Mouse (Mus musculus): ENCODE results near the gene Tex14.
"Not testable (repeated sequence)": the region's sequence is repeated elsewhere in the genome, so short reads cannot be mapped to it uniquely, and the experiment has no call there.

Tex14 gene

GRCm38 (mm10) chr11:87448476-87449199 is 43.8 kb downstream of the Tex14 start:
- peak; percentile 58 to 60 for DNase-seq (ENCODE audit: low spot score in 2 of 2)

GRCm38 (mm10) chr11:87449200-87449547 is 44.3 kb downstream of the Tex14 start:
- DNase-seq (ENCODE audit: low spot score in 2 of 2) = no peak

DNA sequence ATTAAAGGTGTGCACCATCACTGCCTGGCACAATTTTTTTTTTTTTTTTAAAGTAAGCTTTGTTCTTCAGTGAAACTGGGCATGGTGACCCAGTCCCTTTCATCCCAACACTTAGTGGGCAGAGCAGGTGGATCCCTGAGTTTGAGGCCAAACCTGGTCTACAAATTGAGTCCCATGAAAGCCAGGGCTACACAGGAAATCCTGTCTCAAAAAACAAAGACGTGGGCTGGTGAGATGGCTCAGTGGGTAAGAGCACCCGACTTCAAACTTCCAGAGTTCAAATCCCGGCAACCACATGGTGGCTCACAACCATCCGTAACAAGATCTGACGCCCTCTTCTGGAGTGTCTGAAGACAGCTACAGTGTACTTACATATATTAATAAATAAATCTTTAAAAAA is 45.0 kb downstream of the Tex14 start:
- DNase-seq (ENCODE audit: low spot score in 2 of 2) = not testable (repeated sequence)

- not testable (repeated sequence) for DNase-seq (ENCODE audit: low spot score in 2 of 2)
Observed at GRCm38 (mm10) chr11:87452779-87453178, 47.9 kb downstream of the Tex14 start.

DNA sequence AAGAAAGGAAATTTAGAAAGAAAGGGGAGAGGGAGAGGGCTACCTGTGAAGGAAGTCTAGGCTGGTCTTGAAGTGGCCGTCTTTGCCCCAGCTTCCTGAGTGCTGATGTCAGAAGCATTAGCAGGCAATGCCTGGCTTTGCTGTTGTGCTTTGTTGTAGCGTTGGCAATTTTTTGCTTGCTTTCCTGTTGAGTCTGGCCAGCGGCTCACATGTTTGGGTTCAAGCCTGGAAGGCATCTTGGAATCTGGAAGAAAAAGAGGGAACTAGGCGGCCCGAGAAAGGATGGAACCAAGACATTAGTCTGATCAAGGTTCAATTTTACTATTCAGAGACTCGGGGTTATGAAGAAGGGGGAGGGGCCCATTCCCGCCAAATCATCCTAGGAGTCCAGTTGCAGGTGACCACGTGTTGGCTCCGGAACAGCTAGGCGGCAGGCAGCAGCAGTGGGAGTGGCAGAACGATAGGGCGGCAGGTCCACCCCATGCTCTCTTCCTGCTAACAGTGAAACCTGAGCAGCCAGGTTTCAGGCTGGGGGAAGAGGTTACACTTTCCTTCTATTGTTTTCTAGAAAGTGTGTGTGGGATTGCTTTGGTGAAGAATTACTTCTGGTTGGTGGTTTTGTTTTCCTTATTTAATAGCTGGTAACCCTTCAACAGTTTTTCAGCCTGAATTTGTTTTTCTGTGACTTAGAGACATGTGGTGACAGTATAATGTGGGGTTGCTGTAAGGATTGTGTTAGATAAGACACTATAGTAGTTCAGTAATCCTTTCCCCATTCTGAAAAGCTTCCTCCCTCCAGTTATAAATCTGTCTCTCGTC is 48.6 kb downstream of the Tex14 start:
- DNase-seq (ENCODE audit: low spot score in 2 of 2) = peak in 1 of 2 experiments; percentile 30

GRCm38 (mm10) chr11:87454035-87454690 is 49.3 kb downstream of the Tex14 start:
- peak; percentile 27 to 60 for DNase-seq (ENCODE audit: low spot score in 2 of 2)

- no peak for DNase-seq (ENCODE audit: low spot score in 2 of 2)
Observed at GRCm38 (mm10) chr11:87455573-87455972, 50.7 kb downstream of the Tex14 start.

GRCm38 (mm10) chr11:87455984-87456383 is 51.1 kb downstream of the Tex14 start:
- DNase-seq (ENCODE audit: low spot score in 2 of 2) = no peak

GRCm38 (mm10) chr11:87460566-87460965 is 55.7 kb downstream of the Tex14 start:
- no peak for DNase-seq (ENCODE audit: low spot score in 2 of 2)

DNA sequence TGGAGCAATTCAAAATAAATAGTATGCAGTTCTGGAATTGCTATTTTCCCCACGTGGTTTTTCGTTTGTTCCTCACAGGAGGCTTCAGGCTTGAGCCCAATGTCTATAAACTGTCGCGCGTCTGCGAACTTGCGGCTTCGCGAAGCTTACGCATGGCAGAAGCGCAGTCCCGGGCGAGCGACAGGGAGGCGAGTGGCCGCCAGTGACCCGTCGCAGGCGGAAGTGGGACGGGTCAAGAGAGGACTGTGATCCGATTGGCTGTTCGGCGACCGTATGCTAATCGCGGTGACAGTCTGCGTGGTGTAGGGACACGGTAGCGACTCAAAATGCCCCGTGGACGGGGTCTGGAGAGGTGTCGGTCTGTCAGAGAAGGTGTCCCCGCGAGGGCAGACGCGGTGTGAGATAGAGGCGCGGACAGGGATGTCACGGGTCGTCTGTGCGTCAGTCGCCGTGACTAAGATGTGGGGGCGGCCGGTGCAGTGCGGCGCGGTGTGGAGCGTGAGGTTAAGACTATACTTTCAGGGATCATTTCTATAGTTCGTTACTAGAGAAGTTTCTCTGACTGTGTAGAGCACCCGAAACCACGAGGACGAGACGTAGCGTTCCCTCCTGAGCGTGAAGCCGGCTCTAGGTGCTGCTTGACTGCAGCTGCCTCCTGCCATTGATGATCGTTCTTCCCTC is 57.1 kb downstream of the Tex14 start:
- peak; percentile 86 to 87 for DNase-seq (ENCODE audit: low spot score in 2 of 2)

- DNase-seq (ENCODE audit: low spot score in 2 of 2) = peak; percentile 67 to 69
Observed at GRCm38 (mm10) chr11:87462461-87463242, 57.8 kb downstream of the Tex14 start.

GRCm38 (mm10) chr11:87463243-87463540 is 58.3 kb downstream of the Tex14 start:
- DNase-seq (ENCODE audit: low spot score in 2 of 2) = no peak

- DNase-seq (ENCODE audit: low spot score in 2 of 2) = not testable (repeated sequence)
Observed at GRCm38 (mm10) chr11:87463792-87464430, 59.0 kb downstream of the Tex14 start.

- peak in 1 of 2 experiments; percentile 51 for DNase-seq (ENCODE audit: low spot score in 2 of 2)
Observed at GRCm38 (mm10) chr11:87465990-87466593, 61.2 kb downstream of the Tex14 start.

GRCm38 (mm10) chr11:87467491-87468277 is 62.8 kb downstream of the Tex14 start:
- peak; percentile 79 to 84 for DNase-seq (ENCODE audit: low spot score in 2 of 2)

GRCm38 (mm10) chr11:87468278-87468655 is 63.4 kb downstream of the Tex14 start:
- DNase-seq (ENCODE audit: low spot score in 2 of 2) = no peak

- DNase-seq (ENCODE audit: low spot score in 2 of 2) = no peak
Observed at GRCm38 (mm10) chr11:87468706-87469315, 63.9 kb downstream of the Tex14 start.

DNA sequence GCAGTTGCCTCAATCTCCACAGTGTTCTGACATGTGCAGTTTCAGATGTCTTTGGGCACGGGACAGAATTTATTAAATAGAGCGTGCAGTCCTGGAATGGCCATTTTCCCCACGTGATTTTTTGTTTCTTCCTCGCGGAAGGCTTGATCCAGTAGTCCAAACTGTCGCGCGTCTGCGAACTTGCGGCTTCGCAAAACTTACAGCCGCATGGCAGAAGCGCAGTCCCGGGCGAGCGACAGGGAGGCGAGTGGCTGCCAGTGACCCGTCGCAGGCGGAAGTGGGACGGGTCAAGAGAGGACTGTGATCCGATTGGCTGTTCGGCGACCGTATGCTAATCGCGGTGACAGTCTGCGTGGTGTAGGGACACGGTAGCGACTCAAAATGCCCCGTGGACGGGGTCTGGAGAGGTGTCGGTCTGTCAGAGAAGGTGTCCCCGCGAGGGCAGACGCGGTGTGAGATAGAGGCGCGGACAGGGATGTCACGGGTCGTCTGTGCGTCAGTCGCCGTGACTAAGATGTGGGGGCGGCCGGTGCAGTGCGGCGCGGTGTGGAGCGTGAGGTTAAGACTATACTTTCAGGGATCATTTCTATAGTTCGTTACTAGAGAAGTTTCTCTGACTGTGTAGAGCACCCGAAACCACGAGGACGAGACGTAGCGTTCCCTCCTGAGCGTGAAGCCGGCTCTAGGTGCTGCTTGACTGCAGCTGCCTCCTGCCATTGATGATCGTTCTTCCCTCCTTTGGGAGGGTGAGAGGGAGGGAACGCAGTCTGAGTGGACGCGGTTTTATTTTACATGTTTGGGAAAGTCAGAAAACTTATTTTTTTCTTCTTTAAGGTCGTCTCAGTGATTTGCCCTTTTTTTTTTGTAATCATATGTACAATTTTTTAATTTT is 66.2 kb downstream of the Tex14 start:
- peak; percentile 73 to 78 for DNase-seq (ENCODE audit: low spot score in 2 of 2)

Measured in natural killer cell, adult 2 months (primary cell).